Mouse (Mus musculus): ENCODE measurements around the gene Lpar3. TPM values are rescaled to one million over a fixed set of nuclear protein-coding genes. Genes with fewer than 3 reads are reported as not detected.

Lpar3 gene
- polyA plus RNA-seq, 1 experiment, result 12.8 TPM

DNA sequence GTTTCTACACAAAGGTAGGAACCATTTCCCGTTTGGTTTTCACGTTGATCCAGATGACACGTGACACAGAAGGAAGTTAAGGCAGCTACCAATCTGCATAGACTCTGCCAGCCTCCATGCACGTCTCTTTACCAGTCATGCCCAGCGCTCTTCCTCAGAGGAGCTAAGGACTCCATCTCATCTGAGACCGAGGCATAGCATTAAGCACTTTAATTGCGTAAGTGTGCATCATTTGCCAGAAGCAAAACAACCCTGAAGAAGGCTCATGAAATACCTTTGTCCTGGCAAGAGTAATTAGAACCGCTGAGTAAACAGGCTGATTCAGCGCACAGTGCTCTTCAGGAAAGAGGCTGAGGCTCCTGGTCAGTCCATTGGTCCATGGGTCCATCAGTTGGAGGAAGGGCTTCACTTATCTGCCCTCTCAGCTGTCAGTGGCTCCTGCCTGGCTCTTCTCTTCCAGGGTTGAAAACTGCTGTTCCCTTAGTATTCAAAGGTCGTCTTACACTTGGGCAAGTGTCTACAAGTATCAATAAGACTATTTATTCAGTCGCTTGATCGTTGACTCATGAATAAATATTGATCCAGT is 44.9 kb downstream of the Lpar3 start:
- TF ChIP-seq POLR2A (IDR thresholded peaks at IDR 0.05; ENCODE audit: low read depth, low read length) (no peak), CTCF (IDR thresholded peaks at IDR 0.05; ENCODE audit: extremely low read depth, insufficient read length, insufficient replicate concordance, low read depth, low read length) (no peak)
- Histone ChIP-seq H3K4me3 (ENCODE audit: low read depth, low read length) (no peak overlapping the region), H3K27me3 (ENCODE audit: control insufficient read depth, insufficient read depth, low read length) (no peaks in the 10 kb centered on the region), H3K36me3 (ENCODE audit: control insufficient read depth, insufficient read depth, low read length) (no peaks in the 10 kb centered on the region), H3K27ac (ENCODE audit: insufficient read depth, low read depth, low read length) (peak overlapping the region; percentile 86), H3K4me1 (ENCODE audit: control insufficient read depth, insufficient read depth, insufficient read length, low read length) (peaks cover 7% of the 10 kb centered on the region; the same call in 1 of the 2 replicates)
- 21% methylated on average over 12 of the region's 12 CpGs for WGBS

- Histone ChIP-seq H3K36me3 (ENCODE audit: control insufficient read depth, insufficient read depth, low read length) (no peaks in the 10 kb centered on the region), H3K27ac (ENCODE audit: insufficient read depth, low read depth, low read length) (peak overlapping the region; percentile 74), H3K27me3 (ENCODE audit: control insufficient read depth, insufficient read depth, low read length) (no peaks in the 10 kb centered on the region), H3K4me3 (ENCODE audit: low read depth, low read length) (no peak overlapping the region), H3K4me1 (ENCODE audit: control insufficient read depth, insufficient read depth, insufficient read length, low read length) (peaks cover 4% of the 10 kb centered on the region; the same call in 1 of the 2 replicates)
- 66% methylated on average over 14 of the region's 14 CpGs for WGBS
- no peak for TF ChIP-seq CTCF (IDR thresholded peaks at IDR 0.05; ENCODE audit: extremely low read depth, insufficient read length, insufficient replicate concordance, low read depth, low read length)
Measured at GRCm38 (mm10) chr3:146268024-146268801, 47.5 kb downstream of the Lpar3 start.

- no peaks in the 10 kb centered on the region for H3K4me1 ChIP-seq (ENCODE audit: control insufficient read depth, insufficient read depth, insufficient read length, low read length)
- no peak overlapping the region for H3K27ac ChIP-seq (ENCODE audit: insufficient read depth, low read depth, low read length)
- H3K27me3 ChIP-seq (ENCODE audit: control insufficient read depth, insufficient read depth, low read length), result no peaks in the 10 kb centered on the region
- H3K4me3 ChIP-seq (ENCODE audit: low read depth, low read length), result no peak overlapping the region
- no peak for TF ChIP-seq POLR2A (IDR thresholded peaks at IDR 0.05; ENCODE audit: low read depth, low read length)
- WGBS, result 39% methylated on average over 5 of the region's 5 CpGs
- H3K36me3 ChIP-seq (ENCODE audit: control insufficient read depth, insufficient read depth, low read length), result no peaks in the 10 kb centered on the region
Measured at GRCm38 (mm10) chr3:146274503-146274902, 53.7 kb downstream of the Lpar3 start.

DNA sequence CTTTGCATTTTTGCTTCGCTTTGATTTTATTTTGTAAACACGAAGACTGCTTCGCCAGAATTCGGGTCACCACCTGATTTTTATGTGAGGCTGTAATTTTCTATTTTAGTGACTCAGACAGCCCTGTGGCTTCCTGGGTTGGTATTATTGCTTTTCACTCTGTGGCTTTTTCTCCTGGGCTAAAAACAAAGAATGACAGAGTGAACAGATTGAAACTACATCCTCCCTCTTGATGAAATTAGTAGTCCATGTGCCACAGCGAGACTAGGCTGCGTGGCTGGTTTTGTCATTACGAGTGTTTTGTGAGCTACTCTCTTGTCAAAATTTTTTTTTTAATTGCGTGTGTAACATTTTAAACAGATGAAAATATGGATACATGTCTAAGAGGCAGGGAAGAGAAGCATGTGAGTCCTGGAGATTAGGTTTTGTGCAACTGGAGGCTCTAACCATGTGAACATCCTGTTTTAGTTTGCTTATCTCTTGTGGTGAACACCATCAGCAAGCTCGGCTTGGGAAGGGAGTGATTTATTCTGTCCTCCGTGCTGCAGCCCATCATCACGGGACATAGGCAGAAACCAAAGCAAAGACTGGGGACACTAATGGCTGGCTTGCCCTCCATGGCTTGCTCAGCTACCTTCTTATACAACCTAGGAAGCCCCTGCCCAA is 54.7 kb downstream of the Lpar3 start:
- no peak for TF ChIP-seq POLR2A (IDR thresholded peaks at IDR 0.05; ENCODE audit: low read depth, low read length)
- no peak for TF ChIP-seq CTCF (IDR thresholded peaks at IDR 0.05; ENCODE audit: extremely low read depth, insufficient read length, insufficient replicate concordance, low read depth, low read length)
- no peaks in the 10 kb centered on the region for H3K27me3 ChIP-seq (ENCODE audit: control insufficient read depth, insufficient read depth, low read length)
- WGBS, result 71% methylated on average over 11 of the region's 11 CpGs
- H3K4me1 ChIP-seq (ENCODE audit: control insufficient read depth, insufficient read depth, insufficient read length, low read length), result no peaks in the 10 kb centered on the region
- H3K4me3 ChIP-seq (ENCODE audit: low read depth, low read length), result no peak overlapping the region
- H3K27ac ChIP-seq (ENCODE audit: insufficient read depth, low read depth, low read length), result no peak overlapping the region
- H3K36me3 ChIP-seq (ENCODE audit: control insufficient read depth, insufficient read depth, low read length), result no peaks in the 10 kb centered on the region

GRCm38 (mm10) chr3:146276026-146276409 is 55.3 kb downstream of the Lpar3 start:
- H3K36me3 ChIP-seq (ENCODE audit: control insufficient read depth, insufficient read depth, low read length), result no peaks in the 10 kb centered on the region
- WGBS, result 58% methylated on average over 4 of the region's 4 CpGs
- H3K4me3 ChIP-seq (ENCODE audit: low read depth, low read length), result no peak overlapping the region
- no peak overlapping the region for H3K27ac ChIP-seq (ENCODE audit: insufficient read depth, low read depth, low read length)
- no peaks in the 10 kb centered on the region for H3K27me3 ChIP-seq (ENCODE audit: control insufficient read depth, insufficient read depth, low read length)
- TF ChIP-seq POLR2A (IDR thresholded peaks at IDR 0.05; ENCODE audit: low read depth, low read length), result no peak
- TF ChIP-seq CTCF (IDR thresholded peaks at IDR 0.05; ENCODE audit: extremely low read depth, insufficient read length, insufficient replicate concordance, low read depth, low read length), result no peak
- no peaks in the 10 kb centered on the region for H3K4me1 ChIP-seq (ENCODE audit: control insufficient read depth, insufficient read depth, insufficient read length, low read length)

GRCm38 (mm10) chr3:146276991-146277390 is 56.2 kb downstream of the Lpar3 start:
- Histone ChIP-seq H3K27me3 (ENCODE audit: control insufficient read depth, insufficient read depth, low read length) (no peaks in the 10 kb centered on the region), H3K27ac (ENCODE audit: insufficient read depth, low read depth, low read length) (no peak overlapping the region), H3K36me3 (ENCODE audit: control insufficient read depth, insufficient read depth, low read length) (no peaks in the 10 kb centered on the region), H3K4me3 (ENCODE audit: low read depth, low read length) (no peak overlapping the region), H3K4me1 (ENCODE audit: control insufficient read depth, insufficient read depth, insufficient read length, low read length) (no peaks in the 10 kb centered on the region)
- 95% methylated on average over 4 of the region's 4 CpGs for WGBS
- no peak for TF ChIP-seq POLR2A (IDR thresholded peaks at IDR 0.05; ENCODE audit: low read depth, low read length)
- TF ChIP-seq CTCF (IDR thresholded peaks at IDR 0.05; ENCODE audit: extremely low read depth, insufficient read length, insufficient replicate concordance, low read depth, low read length), result no peak

DNA sequence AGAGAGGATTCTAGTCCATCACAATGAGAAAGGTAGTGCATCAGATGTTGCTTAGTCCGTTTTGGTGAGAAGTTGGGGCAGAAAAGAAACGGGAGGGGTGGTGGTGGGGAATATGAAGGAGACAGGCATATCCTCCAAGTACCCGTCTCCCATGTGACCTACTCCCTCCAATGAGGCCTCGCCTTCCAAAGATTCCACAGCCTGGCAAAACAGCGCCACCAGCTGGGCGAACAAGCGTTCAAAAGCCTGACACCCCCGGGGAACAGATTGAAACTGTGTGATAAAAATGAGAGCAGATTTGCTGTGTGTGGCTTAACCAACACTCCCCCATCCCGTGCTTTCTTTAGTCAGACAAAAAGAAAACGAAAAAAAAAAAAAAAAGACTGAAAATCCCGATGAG is 56.7 kb downstream of the Lpar3 start:
- H3K27me3 ChIP-seq (ENCODE audit: control insufficient read depth, insufficient read depth, low read length), result no peaks in the 10 kb centered on the region
- H3K4me1 ChIP-seq (ENCODE audit: control insufficient read depth, insufficient read depth, insufficient read length, low read length), result no peaks in the 10 kb centered on the region
- H3K36me3 ChIP-seq (ENCODE audit: control insufficient read depth, insufficient read depth, low read length), result no peaks in the 10 kb centered on the region
- TF ChIP-seq POLR2A (IDR thresholded peaks at IDR 0.05; ENCODE audit: low read depth, low read length) (no peak), CTCF (IDR thresholded peaks at IDR 0.05; ENCODE audit: extremely low read depth, insufficient read length, insufficient replicate concordance, low read depth, low read length) (peak; percentile 64; the same call in 1 of the 2 replicates)
- H3K4me3 ChIP-seq (ENCODE audit: low read depth, low read length), result no peak overlapping the region
- 73% methylated on average over 11 of the region's 11 CpGs for WGBS
- no peak overlapping the region for H3K27ac ChIP-seq (ENCODE audit: insufficient read depth, low read depth, low read length)

All from small intestine, adult 2 months (tissue).